Comparison of ENCODE assay signal across 12 mouse cellular contexts in genomic region chr7:111534826-111535405, GRCm38 (mm10).
"Had no signal": no experiment of that assay in that cellular context is flagged by ENCODE, and none has a peak within 500 bp of the region (broad histone marks: within the 10 kb centered on the region; RNA-seq: fewer than 3 reads in every experiment).

No protein-coding gene starts in this region.

- H3K27ac ChIP-seq: kidney, embryonic 15.5 days; limb, embryonic 13.5 days; liver, embryonic 14.5 days; midbrain, embryonic 13.5 days; neural tube, embryonic 12.5 days; stomach, postnatal 0 days had no signal

- H3K36me3 ChIP-seq: limb, embryonic 13.5 days; midbrain, embryonic 13.5 days; neural tube, embryonic 12.5 days had no signal

- H3K4me1 ChIP-seq: kidney, embryonic 15.5 days; limb, embryonic 13.5 days; midbrain, embryonic 13.5 days; neural tube, embryonic 12.5 days had no signal

- H3K27me3 ChIP-seq: kidney, embryonic 15.5 days; limb, embryonic 13.5 days; midbrain, embryonic 13.5 days; neural tube, embryonic 12.5 days had no signal

- H3K9me3 ChIP-seq: kidney, embryonic 15.5 days; midbrain, embryonic 13.5 days; neural tube, embryonic 12.5 days had no signal

- H3K9ac ChIP-seq: kidney, embryonic 15.5 days; limb, embryonic 13.5 days; liver, embryonic 14.5 days; midbrain, embryonic 13.5 days; neural tube, embryonic 12.5 days had no signal

- H3K4me2 ChIP-seq: kidney, embryonic 15.5 days; limb, embryonic 13.5 days; midbrain, embryonic 13.5 days; neural tube, embryonic 12.5 days had no signal

- DNase-seq: kidney, postnatal 14 days; left cerebral cortex, postnatal 4 days; lung, adult 18-20 months; right cerebral cortex, adult 18-20 months; thymus, postnatal 4 days had no signal

- ATAC-seq: midbrain, embryonic 13.5 days had no signal

- H3K4me3 ChIP-seq: kidney, embryonic 15.5 days; limb, embryonic 13.5 days; midbrain, embryonic 13.5 days; myocyte; neural tube, embryonic 12.5 days had no signal
